Mouse (Mus musculus): Measurements from ENCODE around the gene Hoxd9. TPM values are rescaled to one million over a fixed set of nuclear protein-coding genes. Genes with fewer than 3 reads are reported as not detected.
A peak's percentile ranks its signal among the peaks of the same experiment; 100 is the strongest.

The Hoxd9 gene
- total and polyA plus RNA-seq, 2 experiments from 2014 or later, result 0.12 to 0.84 TPM

- H3K9ac ChIP-seq (replicated peaks; ENCODE audit: low read depth, low read length), result no peak within 1 kb of the TSS
- ATAC-seq (ENCODE audit: insufficient read depth, low read depth) (no peak), DNase-seq (ENCODE audit: low spot score) (no peak)
- H3K27me3 ChIP-seq (ENCODE audit: control insufficient read depth, insufficient read depth, low read length), result peaks cover 99% of the 10 kb centered on the region
- no peak within 1 kb of the TSS for H3K4me2 ChIP-seq (ENCODE audit: low read depth, low read length)
- H3K36me3 ChIP-seq (replicated peaks; ENCODE audit: control insufficient read depth, insufficient read depth, low read length), result no peaks in the 10 kb centered on the region
- TF ChIP-seq EP300 (IDR thresholded peaks at IDR 0.05; ENCODE audit: low read depth) (no peak), CTCF (IDR thresholded peaks at IDR 0.05; ENCODE audit: low read depth) (no peak)
- H3K27ac ChIP-seq (ENCODE audit: low read depth), result no peak within 1 kb of the TSS
- WGBS, result 5% methylated on average over 28 of the region's 28 CpGs
- H3K9me3 ChIP-seq (replicated peaks; ENCODE audit: control insufficient read depth, low read length), result no peaks in the 10 kb centered on the region
- no peak within 1 kb of the TSS for H3K4me3 ChIP-seq (ENCODE audit: low read depth, low read length)
- H3K4me1 ChIP-seq (ENCODE audit: control insufficient read depth, insufficient read depth), result no peaks in the 10 kb centered on the region
Observed at GRCm38 (mm10) chr2:74659507-74660005, 38.0 kb upstream of the Hoxd9 start, which contains the start of gene Evx2. Gene Evx2, minus strand, starts transcription at chr2:74659557.

GRCm38 (mm10) chr2:74660421-74661375 is 36.8 kb upstream of the Hoxd9 start:
- Histone ChIP-seq H3K4me2 (ENCODE audit: low read depth, low read length) (no peak overlapping the region), H3K36me3 (replicated peaks; ENCODE audit: control insufficient read depth, insufficient read depth, low read length) (no peaks in the 10 kb centered on the region)

GRCm38 (mm10) chr2:74661685-74662084 is 35.8 kb upstream of the Hoxd9 start:
- 2% methylated on average over 14 of the region's 14 CpGs for WGBS
- no peak for DNase-seq (ENCODE audit: low spot score)
- Histone ChIP-seq H3K4me3 (ENCODE audit: low read depth, low read length) (no peak overlapping the region; the same call in 1 of the 2 replicates), H3K4me2 (ENCODE audit: low read depth, low read length) (no peak overlapping the region), H3K36me3 (replicated peaks; ENCODE audit: control insufficient read depth, insufficient read depth, low read length) (no peaks in the 10 kb centered on the region), H3K9me3 (replicated peaks; ENCODE audit: control insufficient read depth, low read length) (no peaks in the 10 kb centered on the region), H3K9ac (replicated peaks; ENCODE audit: low read depth, low read length) (no peak overlapping the region), H3K27ac (ENCODE audit: low read depth) (no peak overlapping the region), H3K4me1 (ENCODE audit: control insufficient read depth, insufficient read depth) (no peaks in the 10 kb centered on the region), H3K27me3 (ENCODE audit: control insufficient read depth, insufficient read depth, low read length) (peaks cover 99% of the 10 kb centered on the region)
- ATAC-seq (ENCODE audit: insufficient read depth, low read depth), result no peak
- TF ChIP-seq EP300 (IDR thresholded peaks at IDR 0.05; ENCODE audit: low read depth) (no peak), CTCF (IDR thresholded peaks at IDR 0.05; ENCODE audit: low read depth) (peak; percentile 48)

More at GRCm38 (mm10) chr2:74660421-74661375, 36.8 kb upstream of the Hoxd9 start:
- 5% methylated on average over 30 of the region's 30 CpGs for WGBS
- no peak overlapping the region for H3K27ac ChIP-seq (ENCODE audit: low read depth)
- no peaks in the 10 kb centered on the region for H3K4me1 ChIP-seq (ENCODE audit: control insufficient read depth, insufficient read depth)
- no peaks in the 10 kb centered on the region for H3K9me3 ChIP-seq (replicated peaks; ENCODE audit: control insufficient read depth, low read length)
- H3K4me3 ChIP-seq (ENCODE audit: low read depth, low read length), result no peak overlapping the region
- DNase-seq (ENCODE audit: low spot score) (no peak), ATAC-seq (ENCODE audit: insufficient read depth, low read depth) (no peak)
- TF ChIP-seq EP300 (IDR thresholded peaks at IDR 0.05; ENCODE audit: low read depth), result no peak
- TF ChIP-seq CTCF (IDR thresholded peaks at IDR 0.05; ENCODE audit: low read depth), result no peak
- H3K27me3 ChIP-seq (ENCODE audit: control insufficient read depth, insufficient read depth, low read length), result peaks cover 99% of the 10 kb centered on the region
- H3K9ac ChIP-seq (replicated peaks; ENCODE audit: low read depth, low read length), result no peak overlapping the region

- TF ChIP-seq EP300 (IDR thresholded peaks at IDR 0.05; ENCODE audit: low read depth) (no peak), CTCF (IDR thresholded peaks at IDR 0.05; ENCODE audit: low read depth) (peak; percentile 55)
- no peak for DNase-seq (ENCODE audit: low spot score)
Observed at GRCm38 (mm10) chr2:74663291-74663925, 34.1 kb upstream of the Hoxd9 start.

GRCm38 (mm10) chr2:74666411-74666810 is 31.1 kb upstream of the Hoxd9 start:
- WGBS, result 3% methylated on average over 7 of the region's 7 CpGs

More at GRCm38 (mm10) chr2:74663291-74663925, 34.1 kb upstream of the Hoxd9 start:
- Histone ChIP-seq H3K9ac (replicated peaks; ENCODE audit: low read depth, low read length) (no peak overlapping the region), H3K9me3 (replicated peaks; ENCODE audit: control insufficient read depth, low read length) (no peaks in the 10 kb centered on the region), H3K27me3 (ENCODE audit: control insufficient read depth, insufficient read depth, low read length) (peaks cover 98% of the 10 kb centered on the region), H3K36me3 (replicated peaks; ENCODE audit: control insufficient read depth, insufficient read depth, low read length) (no peaks in the 10 kb centered on the region), H3K4me1 (ENCODE audit: control insufficient read depth, insufficient read depth) (peaks cover 3% of the 10 kb centered on the region; the same call in 1 of the 2 replicates), H3K27ac (ENCODE audit: low read depth) (no peak overlapping the region), H3K4me2 (ENCODE audit: low read depth, low read length) (no peak overlapping the region), H3K4me3 (ENCODE audit: low read depth, low read length) (no peak overlapping the region)
- ATAC-seq (ENCODE audit: insufficient read depth, low read depth), result no peak
- WGBS, result 4% methylated on average over 18 of the region's 18 CpGs

More at GRCm38 (mm10) chr2:74666411-74666810, 31.1 kb upstream of the Hoxd9 start:
- no peaks in the 10 kb centered on the region for H3K36me3 ChIP-seq (replicated peaks; ENCODE audit: control insufficient read depth, insufficient read depth, low read length)
- no peak for TF ChIP-seq CTCF (IDR thresholded peaks at IDR 0.05; ENCODE audit: low read depth)
- TF ChIP-seq EP300 (IDR thresholded peaks at IDR 0.05; ENCODE audit: low read depth), result no peak
- no peak overlapping the region for H3K4me3 ChIP-seq (ENCODE audit: low read depth, low read length)
- no peak overlapping the region for H3K9ac ChIP-seq (replicated peaks; ENCODE audit: low read depth, low read length)
- ATAC-seq (ENCODE audit: insufficient read depth, low read depth) (no peak), DNase-seq (ENCODE audit: low spot score) (no peak)
- H3K27ac ChIP-seq (ENCODE audit: low read depth), result no peak overlapping the region
- no peaks in the 10 kb centered on the region for H3K9me3 ChIP-seq (replicated peaks; ENCODE audit: control insufficient read depth, low read length)
- peaks cover 4% of the 10 kb centered on the region; the same call in 1 of the 2 replicates for H3K4me1 ChIP-seq (ENCODE audit: control insufficient read depth, insufficient read depth)
- H3K4me2 ChIP-seq (ENCODE audit: low read depth, low read length), result no peak overlapping the region
- H3K27me3 ChIP-seq (ENCODE audit: control insufficient read depth, insufficient read depth, low read length), result peaks cover 99% of the 10 kb centered on the region

All from heart, postnatal 0 days (tissue).